Mouse (Mus musculus): ENCODE measurements around the gene Sept1. TPM values are rescaled to one million over a fixed set of nuclear protein-coding genes. Genes with fewer than 3 reads are reported as not detected.
A peak's percentile ranks its signal among the peaks of the same experiment; 100 is the strongest.

Gene Sept1
- polyA plus RNA-seq, 1 experiment: 280 TPM

GRCm38 (mm10) chr7:127273925-127274789, 41.2 kb upstream of the Sept1 start, which contains the start of gene Sephs2:
TSS of gene Sephs2 (minus strand) at chr7:127274055.
- 3% methylated on average over 39 of the region's 39 CpGs for WGBS
- peaks cover 13% of the 10 kb centered on the region; the same call in 1 of the 2 replicates for H3K4me1 ChIP-seq (ENCODE audit: control insufficient read depth, insufficient read depth, insufficient read length)
- peak; percentile 91 to 93 for DNase-seq (ENCODE audit: low read depth in 1 of 2, low spot score in 2 of 2)

GRCm38 (mm10) chr7:127273118-127273923, 40.4 kb upstream of the Sept1 start:
- H3K27ac ChIP-seq (ENCODE audit: insufficient read depth, low read length): peak overlapping the region; percentile 83
- 11% methylated on average over 50 of the region's 50 CpGs for WGBS
- 0 out of 2 replicates have a peak, but pooled peaks cover 2% of the 10 kb centered on the region for H3K36me3 ChIP-seq (ENCODE audit: control insufficient read depth, insufficient read depth, low read length)
- no peak for DNase-seq (ENCODE audit: low read depth in 1 of 2, low spot score in 2 of 2)
- peak overlapping the region; percentile 93 for H3K4me3 ChIP-seq (ENCODE audit: extremely low read depth, insufficient read depth, insufficient read length)
- TF ChIP-seq POLR2A (IDR thresholded peaks at IDR 0.05; ENCODE audit: low read depth, low read length): no peak
- TF ChIP-seq CTCF (IDR thresholded peaks at IDR 0.05; ENCODE audit: extremely low read depth, insufficient read depth, insufficient read length, insufficient replicate concordance): no peak
- no peaks in the 10 kb centered on the region for H3K27me3 ChIP-seq (ENCODE audit: control insufficient read depth, insufficient read depth, low read length)
- H3K4me1 ChIP-seq (ENCODE audit: control insufficient read depth, insufficient read depth, insufficient read length): peaks cover 13% of the 10 kb centered on the region; the same call in 1 of the 2 replicates

More at GRCm38 (mm10) chr7:127273925-127274789, 41.2 kb upstream of the Sept1 start, which contains the start of gene Sephs2:
- TF ChIP-seq CTCF (IDR thresholded peaks at IDR 0.05; ENCODE audit: extremely low read depth, insufficient read depth, insufficient read length, insufficient replicate concordance) (no peak), POLR2A (IDR thresholded peaks at IDR 0.05; ENCODE audit: low read depth, low read length) (peak; percentile 98)
- peak within 1 kb of the TSS; percentile 93 for H3K4me3 ChIP-seq (ENCODE audit: extremely low read depth, insufficient read depth, insufficient read length)
- peak within 1 kb of the TSS; percentile 83 for H3K27ac ChIP-seq (ENCODE audit: insufficient read depth, low read length)
- H3K27me3 ChIP-seq (ENCODE audit: control insufficient read depth, insufficient read depth, low read length): no peaks in the 10 kb centered on the region
- 0 out of 2 replicates have a peak, but pooled peaks cover 2% of the 10 kb centered on the region for H3K36me3 ChIP-seq (ENCODE audit: control insufficient read depth, insufficient read depth, low read length)

GRCm38 (mm10) chr7:127272566-127272965, 39.6 kb upstream of the Sept1 start:
- H3K4me1 ChIP-seq (ENCODE audit: control insufficient read depth, insufficient read depth, insufficient read length): peaks cover 13% of the 10 kb centered on the region; the same call in 1 of the 2 replicates
- H3K36me3 ChIP-seq (ENCODE audit: control insufficient read depth, insufficient read depth, low read length): 0 out of 2 replicates have a peak, but pooled peaks cover 2% of the 10 kb centered on the region
- no peak for DNase-seq (ENCODE audit: low read depth in 1 of 2, low spot score in 2 of 2)
- no peak overlapping the region for H3K4me3 ChIP-seq (ENCODE audit: extremely low read depth, insufficient read depth, insufficient read length)
- 96% methylated on average over 15 of the region's 15 CpGs for WGBS
- no peaks in the 10 kb centered on the region for H3K27me3 ChIP-seq (ENCODE audit: control insufficient read depth, insufficient read depth, low read length)
- H3K27ac ChIP-seq (ENCODE audit: insufficient read depth, low read length): no peak overlapping the region
- TF ChIP-seq CTCF (IDR thresholded peaks at IDR 0.05; ENCODE audit: extremely low read depth, insufficient read depth, insufficient read length, insufficient replicate concordance) (no peak), POLR2A (IDR thresholded peaks at IDR 0.05; ENCODE audit: low read depth, low read length) (no peak)

- TF ChIP-seq POLR2A (IDR thresholded peaks at IDR 0.05; ENCODE audit: low read depth, low read length): no peak
- no peak for TF ChIP-seq CTCF (IDR thresholded peaks at IDR 0.05; ENCODE audit: extremely low read depth, insufficient read depth, insufficient read length, insufficient replicate concordance)
- 93% methylated on average over 4 of the region's 4 CpGs for whole genome bisulfite sequencing
- DNase-seq (ENCODE audit: low read depth in 1 of 2, low spot score in 2 of 2): no peak
- H3K4me3 ChIP-seq (ENCODE audit: extremely low read depth, insufficient read depth, insufficient read length): no peak overlapping the region
- no peaks in the 10 kb centered on the region for H3K27me3 ChIP-seq (ENCODE audit: control insufficient read depth, insufficient read depth, low read length)
- H3K36me3 ChIP-seq (ENCODE audit: control insufficient read depth, insufficient read depth, low read length): 0 out of 2 replicates have a peak, but pooled peaks cover 2% of the 10 kb centered on the region
- no peak overlapping the region for H3K27ac ChIP-seq (ENCODE audit: insufficient read depth, low read length)
- H3K4me1 ChIP-seq (ENCODE audit: control insufficient read depth, insufficient read depth, insufficient read length): peaks cover 13% of the 10 kb centered on the region; the same call in 1 of the 2 replicates
These were observed 38.2 kb upstream of the Sept1 start for GRCm38 (mm10) chr7:127271093-127271492.

GRCm38 (mm10) chr7:127270666-127271065, 37.7 kb upstream of the Sept1 start:
- no peak overlapping the region for H3K27ac ChIP-seq (ENCODE audit: insufficient read depth, low read length)
- peaks cover 13% of the 10 kb centered on the region; the same call in 1 of the 2 replicates for H3K4me1 ChIP-seq (ENCODE audit: control insufficient read depth, insufficient read depth, insufficient read length)
- no peaks in the 10 kb centered on the region for H3K27me3 ChIP-seq (ENCODE audit: control insufficient read depth, insufficient read depth, low read length)
- TF ChIP-seq POLR2A (IDR thresholded peaks at IDR 0.05; ENCODE audit: low read depth, low read length) (no peak), CTCF (IDR thresholded peaks at IDR 0.05; ENCODE audit: extremely low read depth, insufficient read depth, insufficient read length, insufficient replicate concordance) (no peak)
- H3K36me3 ChIP-seq (ENCODE audit: control insufficient read depth, insufficient read depth, low read length): 0 out of 2 replicates have a peak, but pooled peaks cover 2% of the 10 kb centered on the region
- no peak overlapping the region for H3K4me3 ChIP-seq (ENCODE audit: extremely low read depth, insufficient read depth, insufficient read length)
- no peak for DNase-seq (ENCODE audit: low read depth in 1 of 2, low spot score in 2 of 2)
- 79% methylated on average over 5 of the region's 5 CpGs for WGBS

- Histone ChIP-seq H3K27ac (ENCODE audit: insufficient read depth, low read length) (no peak overlapping the region), H3K4me1 (ENCODE audit: control insufficient read depth, insufficient read depth, insufficient read length) (peaks cover 13% of the 10 kb centered on the region; the same call in 1 of the 2 replicates), H3K36me3 (ENCODE audit: control insufficient read depth, insufficient read depth, low read length) (0 out of 2 replicates have a peak, but pooled peaks cover 2% of the 10 kb centered on the region), H3K27me3 (ENCODE audit: control insufficient read depth, insufficient read depth, low read length) (no peaks in the 10 kb centered on the region), H3K4me3 (ENCODE audit: extremely low read depth, insufficient read depth, insufficient read length) (no peak overlapping the region)
- 70% methylated on average over 2 of the region's 2 CpGs for WGBS
- TF ChIP-seq CTCF (IDR thresholded peaks at IDR 0.05; ENCODE audit: extremely low read depth, insufficient read depth, insufficient read length, insufficient replicate concordance) (no peak), POLR2A (IDR thresholded peaks at IDR 0.05; ENCODE audit: low read depth, low read length) (no peak)
- no peak for DNase-seq (ENCODE audit: low read depth in 1 of 2, low spot score in 2 of 2)
These were observed 37.3 kb upstream of the Sept1 start for GRCm38 (mm10) chr7:127270256-127270655.

All from spleen, adult 2 months (tissue).